Mouse (Mus musculus) hindbrain, embryonic 14.5 days (tissue): Measurements from ENCODE around the gene Trp53rka. TPM values are rescaled to one million over a fixed set of nuclear protein-coding genes. Genes with fewer than 3 reads are reported as not detected.

ENCODE experiments used
- ATAC-seq: fragments of 200-750 bp; cut with Nextera tagmentation; 2 replicates; pipeline ENCODE4 v1.8.0; 2017; ENCODE audit warnings: moderate number of reproducible peaks, mild to moderate bottlenecking, moderate TSS enrichment, moderate library complexity; ENCODE audit not compliant: low FRiP score
- DNase-seq: peaks from one replicate; pipeline ENCODE4 v3.0.0-alpha.2; 2015; ENCODE audit warnings: low spot score
- H3K27ac ChIP-seq: fragments of 300-500 bp; sonication (generic); 2 replicates; pipeline ENCODE4 v1.5.1; 2014; ENCODE audit warnings: mild to moderate bottlenecking, moderate library complexity
- H3K27me3 ChIP-seq: fragments of 300-500 bp; sonication (generic); 2 replicates; pipeline ENCODE4 v1.6.1; 2014; ENCODE audit warnings: mild to moderate bottlenecking, low read length, mixed read lengths; ENCODE audit not compliant: control insufficient read depth, insufficient read depth
- H3K36me3 ChIP-seq: fragments of 300-500 bp; sonication (generic); replicated peaks from 2 replicates; pipeline ENCODE4 v1.6.1; 2014; ENCODE audit not compliant: control insufficient read depth, insufficient read depth
- H3K4me1 ChIP-seq: fragments of 300-500 bp; sonication (generic); replicated peaks from 2 replicates; pipeline ENCODE4 v1.6.1; 2014; ENCODE audit warnings: antibody characterized with exemption, low read length, mixed read lengths; ENCODE audit not compliant: control insufficient read depth, insufficient read depth
- H3K4me2 ChIP-seq: fragments of 300-500 bp; sonication (generic); replicated peaks from 2 replicates; pipeline ENCODE4 v1.6.1; 2014; ENCODE audit warnings: mild to moderate bottlenecking, moderate library complexity
- H3K4me3 ChIP-seq: fragments of 300-500 bp; sonication (generic); replicated peaks from 2 replicates; pipeline ENCODE4 v1.5.1; 2014; ENCODE audit warnings: mild to moderate bottlenecking, low read length
- H3K9ac ChIP-seq: fragments of 300-500 bp; sonication (generic); 2 replicates; pipeline ENCODE4 v1.6.1; 2014
- H3K9me3 ChIP-seq: fragments of 300-500 bp; sonication (generic); 2 replicates; pipeline ENCODE4 v1.6.1; 2016; ENCODE audit warnings: low read length; ENCODE audit not compliant: control insufficient read depth
- WGBS: fragments of 180-500 bp; shearing (Covaris S2); extraction: QIAGEN DNeasy Blood & Tissue Kit; methylation state at CpG from one replicate; pipeline ENCODE4 v1.1.7; 2014; 5-methylcytosine and 5-hydroxymethylcytosine counted together
- polyA plus RNA-seq: library from polyadenylated mRNA; unstranded; fragments of >200 nt; fragmentation: Nextera tagmentation; extraction: Ambion mirVana; gene quantifications from 2 replicates; pipeline ENCODE4 v1.2.1, GENCODE M21; 2014

The Trp53rka gene
- polyA plus RNA-seq, 1 experiment from 2014 or later, result 40.0 TPM

DNA sequence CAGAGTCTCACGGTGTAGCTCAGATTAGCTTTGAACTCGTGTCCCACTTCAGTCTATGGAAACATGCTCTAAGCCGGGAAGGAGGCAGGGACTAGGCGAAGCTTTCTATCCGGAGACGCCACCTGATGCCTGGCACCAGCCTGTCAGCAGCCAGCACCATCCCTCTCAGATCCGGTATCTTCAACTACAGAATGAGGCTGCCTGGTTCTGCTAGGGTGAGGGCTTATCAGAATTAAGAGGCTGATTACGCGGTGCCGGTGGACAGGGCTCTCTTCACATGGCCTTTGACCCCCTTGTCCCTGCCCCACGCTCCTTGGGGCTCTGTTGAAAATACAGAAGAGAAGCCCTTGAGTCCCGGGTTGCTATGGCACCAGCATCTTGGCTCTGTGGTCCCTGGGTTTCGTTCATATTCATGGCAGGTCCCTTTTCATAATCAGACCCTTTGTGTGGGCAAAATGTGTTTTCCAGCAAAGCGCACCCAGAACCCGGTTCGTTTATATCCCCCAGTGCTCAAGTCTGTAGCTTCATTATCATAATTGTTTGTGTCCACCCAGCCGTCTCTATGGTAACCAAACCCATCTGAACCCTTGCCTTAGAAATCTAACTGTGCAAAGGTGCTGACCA is 575 bp upstream of the Trp53rka start:
- peaks cover 12% of the 10 kb centered on the region for H3K4me1 ChIP-seq
- WGBS, result 6% methylated on average over 17 of the region's 17 CpGs
- peaks cover 22% of the 10 kb centered on the region for H3K36me3 ChIP-seq

DNA sequence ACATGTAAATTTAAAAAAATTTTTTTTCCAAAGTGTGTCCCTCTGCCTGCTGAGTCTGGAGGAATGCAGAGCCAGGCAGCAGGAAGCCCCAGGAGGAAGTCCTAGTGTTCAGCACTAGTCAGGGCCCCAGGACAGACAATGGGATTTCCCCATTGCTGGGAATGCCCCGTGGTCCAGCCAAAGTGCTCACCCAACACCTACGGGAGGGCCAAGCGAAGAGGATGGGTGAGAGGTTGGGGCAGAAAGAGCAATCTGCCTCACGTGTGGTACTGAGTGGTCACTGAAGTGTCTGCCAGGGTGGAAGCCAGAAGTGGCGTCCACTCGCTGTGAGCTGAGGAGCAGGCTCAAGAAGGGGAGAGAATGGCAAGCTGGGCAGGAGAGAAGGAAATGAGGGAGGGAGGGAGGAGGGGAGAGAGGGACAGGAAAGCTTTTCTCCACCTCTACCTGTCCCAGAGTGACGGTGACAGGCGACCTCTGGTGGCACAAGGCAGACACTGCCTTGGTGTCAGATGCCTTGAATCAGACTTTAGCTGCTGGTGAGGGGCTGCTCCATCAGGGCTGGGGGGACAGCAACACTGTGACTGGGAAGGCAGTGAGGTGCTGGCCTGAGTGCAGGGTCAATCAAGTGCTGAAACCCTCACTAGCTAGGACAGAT is 6.1 kb downstream of the Trp53rka start:
- H3K4me2 ChIP-seq, result no peak overlapping the region
- no peak overlapping the region for H3K4me3 ChIP-seq
- peaks cover 1% of the 10 kb centered on the region for H3K4me1 ChIP-seq
- no peaks in the 10 kb centered on the region for H3K9me3 ChIP-seq
- peaks cover 26% of the 10 kb centered on the region for H3K36me3 ChIP-seq
- no peaks in the 10 kb centered on the region for H3K27me3 ChIP-seq
- ATAC-seq, result peak; percentile 51; the same call in 1 of the 2 replicates
- 23% methylated on average over 8 of the region's 8 CpGs for WGBS
- DNase-seq, result peak; percentile 66
- H3K27ac ChIP-seq, result no peak overlapping the region
- H3K9ac ChIP-seq, result no peak overlapping the region

More for the DNA sequence above, 575 bp upstream of the Trp53rka start:
- peak; percentile 44 for DNase-seq
- Histone ChIP-seq H3K27ac (peak overlapping the region; percentile 82), H3K9ac (peak overlapping the region; percentile 89), H3K4me3 (peak overlapping the region; percentile 81), H3K4me2 (peak overlapping the region; percentile 71), H3K9me3 (no peaks in the 10 kb centered on the region), H3K27me3 (no peaks in the 10 kb centered on the region)
- peak; percentile 44 for ATAC-seq

DNA sequence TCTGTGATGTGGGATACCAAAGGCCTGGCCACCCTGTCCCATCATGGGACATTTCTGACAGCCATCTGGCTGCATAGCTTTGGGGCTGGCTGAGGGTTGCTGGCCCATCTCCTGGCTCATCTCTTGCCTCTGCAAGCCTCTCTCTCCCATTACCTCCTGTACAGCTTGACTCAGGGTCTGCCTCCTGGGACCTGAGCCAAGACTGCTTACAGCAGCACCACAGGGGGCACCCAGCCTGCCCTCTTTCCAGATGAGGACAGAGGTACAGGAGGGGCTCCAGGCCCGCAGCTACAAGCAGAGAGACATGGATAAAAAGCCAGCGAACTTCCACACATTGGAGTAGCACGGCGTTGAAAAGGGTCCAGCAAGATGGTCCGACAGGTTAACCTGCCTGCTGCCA is 6.7 kb downstream of the Trp53rka start:
- Histone ChIP-seq H3K9ac (no peak overlapping the region), H3K9me3 (no peaks in the 10 kb centered on the region), H3K27ac (no peak overlapping the region), H3K4me2 (no peak overlapping the region), H3K4me3 (no peak overlapping the region), H3K4me1 (no peaks in the 10 kb centered on the region), H3K27me3 (no peaks in the 10 kb centered on the region), H3K36me3 (peaks cover 26% of the 10 kb centered on the region)
- ATAC-seq (peak; percentile 34; the same call in 1 of the 2 replicates), DNase-seq (no peak)
- 66% methylated on average over 5 of the region's 5 CpGs for WGBS

DNA sequence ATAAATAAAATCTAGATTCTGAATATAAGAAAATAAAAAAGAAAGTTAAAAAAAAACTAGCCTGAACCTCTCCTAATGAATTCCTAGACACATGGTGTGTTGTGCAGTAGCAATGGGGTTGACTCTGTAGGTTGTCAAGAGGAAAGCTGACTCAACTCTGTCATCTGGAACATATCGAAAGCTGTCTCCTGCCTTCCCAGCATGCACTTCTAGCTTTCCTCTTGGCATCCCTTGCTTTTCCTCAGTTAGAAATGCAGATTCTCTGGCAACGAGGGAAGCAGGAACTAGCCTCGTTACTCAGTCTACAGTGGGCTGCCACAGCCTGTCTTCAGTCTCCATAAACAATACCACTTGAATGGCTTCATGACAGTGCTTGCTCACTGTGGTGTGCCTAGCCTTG is 7.3 kb downstream of the Trp53rka start:
- Histone ChIP-seq H3K36me3 (peaks cover 25% of the 10 kb centered on the region), H3K27me3 (no peaks in the 10 kb centered on the region), H3K9me3 (no peaks in the 10 kb centered on the region), H3K9ac (no peak overlapping the region), H3K27ac (no peak overlapping the region), H3K4me2 (no peak overlapping the region), H3K4me1 (no peaks in the 10 kb centered on the region), H3K4me3 (no peak overlapping the region)
- no peak; the same call in 1 of the 2 replicates for ATAC-seq
- WGBS, result 76% methylated on average over 3 of the region's 3 CpGs
- no peak for DNase-seq

DNA sequence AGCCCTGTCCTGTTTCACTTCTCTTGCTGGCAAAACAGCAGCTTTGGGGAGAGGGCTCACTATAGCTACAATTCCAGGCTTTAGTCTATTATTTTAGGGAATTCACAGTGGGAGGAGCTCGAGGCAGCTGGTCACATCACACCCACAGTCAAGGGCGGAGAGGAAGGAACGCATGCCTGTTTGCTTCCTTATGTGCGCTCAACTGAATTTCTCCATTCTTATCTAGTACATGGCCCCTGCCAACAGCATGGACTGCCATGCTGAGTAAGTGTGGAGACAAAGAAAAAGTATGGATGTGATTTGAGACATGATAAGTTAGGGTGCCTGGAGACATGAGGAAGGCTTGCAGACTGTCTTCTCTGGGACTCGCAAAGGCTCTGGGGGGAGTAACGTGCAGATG is 9.0 kb downstream of the Trp53rka start:
- Histone ChIP-seq H3K4me1 (no peaks in the 10 kb centered on the region), H3K27ac (no peak overlapping the region), H3K9me3 (no peaks in the 10 kb centered on the region), H3K27me3 (no peaks in the 10 kb centered on the region), H3K4me2 (no peak overlapping the region), H3K9ac (no peak overlapping the region), H3K36me3 (peaks cover 8% of the 10 kb centered on the region), H3K4me3 (no peak overlapping the region)
- no peak for ATAC-seq
- DNase-seq, result no peak
- WGBS, result 65% methylated on average over 6 of the region's 6 CpGs

DNA sequence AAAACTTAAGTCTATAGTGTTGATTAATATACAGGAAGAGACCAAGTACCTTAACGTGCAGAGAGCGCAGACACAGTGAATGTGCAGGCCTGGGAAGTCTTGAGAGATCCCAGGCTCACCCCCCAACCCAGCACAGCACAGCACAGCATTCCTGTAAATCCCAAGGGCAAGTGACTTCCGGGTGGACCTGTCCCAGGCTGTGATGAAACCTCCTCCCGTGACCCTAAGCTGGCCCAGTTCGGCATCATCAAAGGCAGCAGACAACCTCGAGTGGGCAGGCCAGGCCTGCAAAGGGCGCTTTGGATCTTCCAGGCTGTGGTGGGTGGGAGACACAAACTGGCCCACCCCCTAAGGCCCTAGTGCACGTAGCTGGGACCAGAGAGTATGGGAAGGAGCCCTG is 11.1 kb downstream of the Trp53rka start:
- Histone ChIP-seq H3K9me3 (no peaks in the 10 kb centered on the region), H3K27me3 (no peaks in the 10 kb centered on the region), H3K4me2 (no peak overlapping the region), H3K27ac (no peak overlapping the region), H3K9ac (no peak overlapping the region), H3K4me3 (no peak overlapping the region), H3K36me3 (no peaks in the 10 kb centered on the region), H3K4me1 (no peaks in the 10 kb centered on the region)
- DNase-seq, result no peak
- no peak for ATAC-seq
- 62% methylated on average over 8 of the region's 8 CpGs for WGBS

DNA sequence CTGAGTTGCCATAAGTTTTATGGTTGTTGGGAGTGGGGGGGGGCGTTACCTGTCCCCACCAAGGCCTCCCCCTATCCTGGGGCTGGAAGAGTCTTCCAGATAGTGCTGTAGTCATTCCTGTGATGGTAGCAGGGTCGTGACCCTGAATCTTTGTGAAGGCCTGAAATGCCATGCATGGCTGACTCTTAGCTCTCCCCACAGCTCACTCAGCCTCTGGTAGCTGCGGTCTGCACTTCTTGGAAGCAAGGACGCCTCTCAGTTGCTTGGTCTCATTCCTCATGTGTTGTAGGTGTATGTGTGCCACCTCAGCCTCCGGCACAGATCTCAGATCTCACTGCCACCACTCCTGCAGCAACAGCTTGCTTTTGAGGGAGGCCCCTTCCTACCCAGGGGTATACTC is 17.3 kb downstream of the Trp53rka start:
- Histone ChIP-seq H3K4me1 (no peaks in the 10 kb centered on the region), H3K4me2 (no peak overlapping the region), H3K27ac (no peak overlapping the region), H3K27me3 (0 out of 2 replicates have a peak, but pooled peaks cover 11% of the 10 kb centered on the region), H3K9me3 (no peaks in the 10 kb centered on the region), H3K9ac (no peak overlapping the region), H3K4me3 (no peak overlapping the region), H3K36me3 (no peaks in the 10 kb centered on the region)
- ATAC-seq (no peak), DNase-seq (no peak)
- WGBS, result 54% methylated on average over 5 of the region's 5 CpGs

DNA sequence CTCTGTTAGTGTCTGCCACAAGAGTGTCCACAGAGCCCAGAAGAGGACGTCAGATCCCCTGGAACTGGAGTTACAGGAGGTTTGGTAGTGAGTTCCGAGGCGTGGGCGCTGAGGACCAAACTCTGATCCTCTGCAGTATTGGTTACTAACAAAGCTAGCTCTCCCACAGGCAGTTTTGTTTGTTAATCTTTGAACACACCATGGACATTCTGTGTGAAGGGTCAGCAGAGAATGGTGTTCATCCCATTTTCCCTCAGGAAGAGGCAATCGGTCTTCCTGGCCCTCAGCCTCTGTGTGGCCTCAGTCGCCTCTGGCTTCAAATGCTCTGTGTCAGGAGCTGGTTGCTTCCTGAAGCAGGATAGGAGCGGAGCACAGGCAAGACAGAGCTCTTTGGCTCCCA is 17.7 kb downstream of the Trp53rka start:
- Histone ChIP-seq H3K9ac (no peak overlapping the region), H3K4me2 (no peak overlapping the region), H3K27ac (no peak overlapping the region), H3K36me3 (no peaks in the 10 kb centered on the region), H3K9me3 (no peaks in the 10 kb centered on the region), H3K4me3 (no peak overlapping the region), H3K4me1 (no peaks in the 10 kb centered on the region), H3K27me3 (0 out of 2 replicates have a peak, but pooled peaks cover 11% of the 10 kb centered on the region)
- no peak for ATAC-seq
- WGBS, result 73% methylated on average over 7 of the region's 7 CpGs
- no peak for DNase-seq

DNA sequence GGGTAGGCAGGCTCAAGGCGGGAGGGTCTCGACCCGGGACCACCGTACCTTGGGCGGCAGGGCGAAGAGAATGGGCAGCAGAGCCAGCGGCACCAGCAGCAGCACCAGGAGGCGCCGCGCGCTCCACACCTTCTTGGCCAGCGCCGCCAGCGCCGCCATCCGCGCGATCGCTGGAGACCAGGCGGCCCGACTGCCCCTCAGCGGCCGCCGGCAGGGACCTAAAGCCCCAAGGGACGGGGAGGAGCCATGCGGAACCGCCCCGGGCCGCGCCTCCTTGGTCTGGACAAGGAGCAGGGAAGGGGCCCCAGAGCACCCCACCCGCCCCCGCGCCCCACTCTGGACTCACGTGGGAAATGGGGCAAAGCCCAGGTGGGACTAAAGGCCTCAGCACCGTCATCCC is 20.1 kb downstream of the Trp53rka start, which contains the start of gene Slc13a3:
Gene Slc13a3 (minus strand): TSS at position 228 of the 400 bp plus-strand sequence.
- 0 out of 2 replicates have a peak within 1 kb of the TSS, but pooled peaks have one; percentile 17 for H3K9ac ChIP-seq

More for the DNA sequence above, 20.1 kb downstream of the Trp53rka start, which contains the start of gene Slc13a3:
- Histone ChIP-seq H3K4me3 (peak within 1 kb of the TSS; percentile 11; the same call in 1 of the 2 replicates), H3K36me3 (no peaks in the 10 kb centered on the region), H3K9me3 (no peaks in the 10 kb centered on the region), H3K4me1 (peaks cover 3% of the 10 kb centered on the region; the same call in 1 of the 2 replicates), H3K27me3 (0 out of 2 replicates have a peak, but pooled peaks cover 11% of the 10 kb centered on the region), H3K27ac (no peak within 1 kb of the TSS), H3K4me2 (peak within 1 kb of the TSS; percentile 43)
- 5% methylated on average over 31 of the region's 35 CpGs for WGBS
- no peak for ATAC-seq
- no peak for DNase-seq
